Mouse (Mus musculus) neural tube, embryonic 11.5 days (tissue): ENCODE measurements around the gene Fam83d. TPM values are rescaled to one million over a fixed set of nuclear protein-coding genes. Genes with fewer than 3 reads are reported as not detected.

ENCODE experiments used
- ATAC-seq: fragments of 200-750 bp; cut with Nextera tagmentation; 2 replicates; pipeline ENCODE4 v1.8.0; 2017; ENCODE audit warnings: moderate number of reproducible peaks, mild to moderate bottlenecking, moderate TSS enrichment, moderate library complexity; ENCODE audit not compliant: insufficient read depth, low FRiP score, low TSS enrichment
- DNase-seq: peaks from one replicate; pipeline ENCODE4 v3.0.0-alpha.2; 2015; ENCODE audit warnings: low spot score
- H3K27ac ChIP-seq: fragments of 300-500 bp; sonication (generic); 2 replicates; pipeline ENCODE4 v1.5.1; 2014; ENCODE audit warnings: low read depth, mild to moderate bottlenecking, low read length
- H3K27me3 ChIP-seq: fragments of 300-500 bp; sonication (generic); 2 replicates; pipeline ENCODE4 v1.6.1; 2014; ENCODE audit warnings: mild to moderate bottlenecking, low read length, mixed read lengths; ENCODE audit not compliant: control insufficient read depth, insufficient read depth
- H3K36me3 ChIP-seq: fragments of 300-500 bp; sonication (generic); 2 replicates; pipeline ENCODE4 v1.6.1; 2014; ENCODE audit warnings: mild to moderate bottlenecking, low read length, moderate library complexity, mixed read lengths; ENCODE audit not compliant: control insufficient read depth, insufficient read depth
- H3K4me1 ChIP-seq: fragments of 300-500 bp; sonication (generic); 2 replicates; pipeline ENCODE4 v1.6.1; 2014; ENCODE audit warnings: low read length, mixed read lengths; ENCODE audit not compliant: control insufficient read depth, insufficient read depth
- H3K4me2 ChIP-seq: fragments of 300-500 bp; sonication (generic); 2 replicates; pipeline ENCODE4 v1.6.1; 2014; ENCODE audit warnings: low read depth, mild to moderate bottlenecking, moderate library complexity
- H3K4me3 ChIP-seq: fragments of 300-500 bp; sonication (generic); 2 replicates; pipeline ENCODE4 v1.5.1; 2014; ENCODE audit warnings: low read depth, low read length
- H3K9ac ChIP-seq: fragments of 300-500 bp; sonication (generic); 2 replicates; pipeline ENCODE4 v1.6.1; 2014; ENCODE audit warnings: mild to moderate bottlenecking, low read length
- H3K9me3 ChIP-seq: fragments of 300-500 bp; sonication (generic); 2 replicates; pipeline ENCODE4 v1.6.1; 2016; ENCODE audit warnings: low read length; ENCODE audit not compliant: control insufficient read depth
- WGBS: fragments of 180-500 bp; shearing (Covaris S2); extraction: QIAGEN DNeasy Blood & Tissue Kit; methylation state at CpG from one replicate; pipeline ENCODE4 v1.1.7; 2014; 5-methylcytosine and 5-hydroxymethylcytosine counted together
- polyA plus RNA-seq: library from polyadenylated mRNA; unstranded; fragments of >200 nt; fragmentation: Nextera tagmentation; extraction: Ambion mirVana; gene quantifications from 2 replicates; pipeline ENCODE4 v1.2.1, GENCODE M21; 2014

Gene Fam83d
- 41.1 and 45.2 TPM in 2 replicates for polyA plus RNA-seq

GRCm38 (mm10) chr2:158767742-158768339, at the start of gene Fam83d:
Gene Fam83d, plus strand, starts transcription at chr2:158768093.
- Histone ChIP-seq H3K36me3 (no peaks in the 10 kb centered on the region; the same call in 1 of the 2 replicates), H3K9ac (peak within 1 kb of the TSS; percentile 70), H3K4me2 (peak within 1 kb of the TSS; percentile 88), H3K4me3 (peak within 1 kb of the TSS; percentile 79), H3K9me3 (no peaks in the 10 kb centered on the region), H3K4me1 (peaks cover 32% of the 10 kb centered on the region), H3K27ac (peak within 1 kb of the TSS; percentile 63), H3K27me3 (no peaks in the 10 kb centered on the region)
- WGBS = 0% methylated on average over 48 of the region's 48 CpGs
- DNase-seq = peak; percentile 95
- peak; percentile 99 for ATAC-seq

DNA sequence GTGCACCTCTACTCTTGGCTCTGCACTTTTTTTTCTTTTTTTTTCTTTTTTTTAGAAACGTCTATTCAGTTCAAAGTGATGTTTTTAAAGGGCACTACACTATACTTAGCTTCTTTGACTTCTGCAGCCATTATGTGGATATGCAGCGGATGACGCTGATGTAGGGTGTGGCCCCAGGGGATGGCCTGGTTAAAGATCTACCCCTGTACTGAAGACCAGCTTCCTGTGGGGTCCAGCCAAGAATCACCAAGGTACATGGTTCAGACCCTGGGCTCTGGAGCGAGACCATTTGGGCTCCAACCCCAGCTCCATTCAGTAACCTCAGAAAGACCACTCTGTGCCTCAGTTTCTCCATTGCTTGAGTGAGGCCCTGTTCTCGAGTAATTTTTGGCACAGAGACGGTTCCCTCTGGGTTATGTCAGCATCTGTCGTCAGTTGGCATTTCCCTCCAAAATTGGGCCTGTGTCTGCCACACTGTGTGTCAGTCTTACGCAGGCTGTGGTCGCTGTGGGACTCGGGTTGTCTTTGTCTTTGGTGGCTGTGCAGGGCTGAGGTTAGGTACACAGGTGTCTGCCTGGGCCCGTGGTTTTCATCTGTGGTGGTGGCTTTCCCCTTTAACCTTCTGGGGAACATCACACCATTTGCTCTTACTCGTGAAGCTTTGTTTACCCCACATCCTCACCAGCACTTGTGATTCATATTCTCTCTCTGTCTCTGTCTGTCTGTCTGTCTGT, 48.9 kb upstream of the Fam83d start:
- H3K36me3 ChIP-seq = no peaks in the 10 kb centered on the region
- peaks cover 8% of the 10 kb centered on the region for H3K4me1 ChIP-seq
- no peak overlapping the region for H3K27ac ChIP-seq
- no peak for DNase-seq
- H3K27me3 ChIP-seq = no peaks in the 10 kb centered on the region
- no peak for ATAC-seq
- no peaks in the 10 kb centered on the region for H3K9me3 ChIP-seq
- no peak overlapping the region for H3K4me2 ChIP-seq
- no peak overlapping the region for H3K9ac ChIP-seq
- no peak overlapping the region for H3K4me3 ChIP-seq
- WGBS = 87% methylated on average over 12 of the region's 12 CpGs

GRCm38 (mm10) chr2:158720715-158721370, 47.0 kb upstream of the Fam83d start:
- Histone ChIP-seq H3K4me1 (peaks cover 8% of the 10 kb centered on the region), H3K27me3 (no peaks in the 10 kb centered on the region), H3K36me3 (no peaks in the 10 kb centered on the region), H3K4me3 (no peak overlapping the region), H3K9me3 (no peaks in the 10 kb centered on the region), H3K27ac (no peak overlapping the region), H3K4me2 (no peak overlapping the region), H3K9ac (no peak overlapping the region)
- no peak for DNase-seq
- WGBS = 72% methylated on average over 16 of the region's 16 CpGs
- no peak for ATAC-seq

- no peaks in the 10 kb centered on the region for H3K36me3 ChIP-seq
- ATAC-seq (peak; percentile 41; the same call in 1 of the 2 replicates), DNase-seq (no peak)
- peaks cover 8% of the 10 kb centered on the region for H3K4me1 ChIP-seq
- no peak overlapping the region for H3K9ac ChIP-seq
- H3K4me3 ChIP-seq = no peak overlapping the region
- WGBS = 50% methylated on average over 3 of the region's 3 CpGs
- no peaks in the 10 kb centered on the region for H3K27me3 ChIP-seq
- no peaks in the 10 kb centered on the region for H3K9me3 ChIP-seq
- no peak overlapping the region for H3K4me2 ChIP-seq
- H3K27ac ChIP-seq = no peak overlapping the region
Measured at GRCm38 (mm10) chr2:158721481-158721880, 46.4 kb upstream of the Fam83d start.

DNA sequence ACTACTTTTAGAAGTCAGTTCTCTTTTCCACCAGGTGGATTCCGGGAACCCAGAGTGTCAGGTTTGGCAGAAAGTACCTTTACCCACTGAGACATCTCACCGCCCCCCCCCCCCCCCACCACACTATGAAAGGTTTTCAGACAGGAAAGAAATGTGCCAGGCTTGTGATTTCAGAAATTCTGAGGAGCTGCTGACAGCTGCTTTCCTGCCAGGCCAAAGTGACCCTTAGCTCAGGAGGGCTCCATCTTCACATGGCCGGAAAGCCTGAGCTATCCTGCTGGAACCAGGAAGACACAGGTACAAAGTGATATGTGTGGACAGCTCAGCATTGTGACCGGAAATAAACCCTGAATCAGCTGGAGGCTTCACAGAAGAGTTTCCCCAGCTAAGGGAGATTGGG, 45.8 kb upstream of the Fam83d start:
- no peak overlapping the region for H3K27ac ChIP-seq
- 77% methylated on average over 4 of the region's 4 CpGs for WGBS
- H3K9me3 ChIP-seq = no peaks in the 10 kb centered on the region
- H3K4me1 ChIP-seq = peaks cover 8% of the 10 kb centered on the region
- no peaks in the 10 kb centered on the region for H3K27me3 ChIP-seq
- no peak overlapping the region for H3K4me3 ChIP-seq
- no peak overlapping the region for H3K4me2 ChIP-seq
- no peak for ATAC-seq
- H3K36me3 ChIP-seq = no peaks in the 10 kb centered on the region
- DNase-seq = no peak
- H3K9ac ChIP-seq = no peak overlapping the region

DNA sequence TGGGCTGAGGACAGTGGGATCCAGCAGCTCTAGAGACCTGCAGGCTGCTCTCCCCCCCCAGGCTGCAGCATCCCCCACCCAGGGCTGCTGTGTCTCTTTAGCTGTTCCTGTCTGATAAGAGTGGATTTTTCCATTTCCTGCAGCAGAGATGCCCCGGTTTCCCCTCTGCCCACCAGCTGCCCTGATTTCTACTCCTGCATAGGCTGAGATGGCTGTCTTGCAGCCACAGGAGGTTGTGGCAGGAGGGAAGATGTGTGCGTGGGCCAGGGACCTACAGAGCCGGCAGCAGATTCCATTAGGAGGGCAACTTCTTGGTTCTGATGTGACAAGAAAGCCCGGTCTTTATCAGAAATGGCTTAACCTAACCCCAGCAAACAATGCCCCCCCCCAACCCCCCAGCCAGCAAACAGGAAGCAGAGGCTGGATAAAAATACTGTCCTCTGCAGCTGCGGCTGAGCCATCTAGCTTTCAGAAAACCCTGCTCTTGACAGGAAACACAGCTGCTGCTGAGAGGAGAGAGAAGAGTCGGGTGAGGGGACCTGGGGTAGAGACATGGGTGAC, 44.8 kb upstream of the Fam83d start:
- ATAC-seq (no peak), DNase-seq (no peak)
- no peak overlapping the region for H3K4me3 ChIP-seq
- H3K4me1 ChIP-seq = peaks cover 8% of the 10 kb centered on the region
- no peaks in the 10 kb centered on the region for H3K9me3 ChIP-seq
- no peak overlapping the region for H3K27ac ChIP-seq
- no peaks in the 10 kb centered on the region for H3K36me3 ChIP-seq
- 63% methylated on average over 6 of the region's 6 CpGs for WGBS
- H3K27me3 ChIP-seq = no peaks in the 10 kb centered on the region
- H3K4me2 ChIP-seq = no peak overlapping the region
- H3K9ac ChIP-seq = no peak overlapping the region

- no peaks in the 10 kb centered on the region for H3K9me3 ChIP-seq
- peaks cover 8% of the 10 kb centered on the region for H3K4me1 ChIP-seq
- no peaks in the 10 kb centered on the region for H3K27me3 ChIP-seq
- ATAC-seq = no peak
- H3K36me3 ChIP-seq = no peaks in the 10 kb centered on the region
- DNase-seq = no peak
- H3K27ac ChIP-seq = no peak overlapping the region
- no peak overlapping the region for H3K4me3 ChIP-seq
- 68% methylated on average over 6 of the region's 6 CpGs for WGBS
- H3K4me2 ChIP-seq = no peak overlapping the region
- H3K9ac ChIP-seq = no peak overlapping the region
Measured at GRCm38 (mm10) chr2:158723806-158724205, 44.1 kb upstream of the Fam83d start.

DNA sequence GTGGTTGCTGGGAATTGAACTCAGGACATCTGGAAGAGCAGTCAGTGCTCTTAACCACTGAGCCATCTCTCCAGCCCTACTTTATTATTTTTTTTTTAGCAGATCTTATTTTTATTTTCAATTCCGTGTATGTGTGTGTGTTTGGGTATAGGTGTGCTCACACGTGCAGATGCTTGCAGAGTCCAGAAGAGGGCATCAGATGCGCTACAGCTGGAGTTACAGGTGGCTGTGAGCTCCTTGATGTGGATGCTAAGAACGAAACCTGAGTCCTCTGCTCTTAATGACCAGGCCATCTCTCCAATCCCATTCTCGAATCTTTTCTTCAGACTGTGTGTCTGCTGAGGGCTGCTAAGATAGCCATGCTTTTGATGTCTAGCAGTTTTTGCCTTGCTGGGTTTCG, 41.6 kb upstream of the Fam83d start:
- Histone ChIP-seq H3K4me3 (no peak overlapping the region), H3K4me1 (peaks cover 2% of the 10 kb centered on the region), H3K27ac (no peak overlapping the region), H3K9ac (no peak overlapping the region), H3K4me2 (no peak overlapping the region), H3K9me3 (no peaks in the 10 kb centered on the region), H3K27me3 (no peaks in the 10 kb centered on the region), H3K36me3 (no peaks in the 10 kb centered on the region)
- DNase-seq (no peak), ATAC-seq (no peak)
- 66% methylated on average over 6 of the region's 6 CpGs for WGBS
